Mouse (Mus musculus): ENCODE data around the gene Myo18b. TPM values are rescaled to one million over a fixed set of nuclear protein-coding genes. Genes with fewer than 3 reads are reported as not detected.

Gene Myo18b
- total RNA-seq, 1 experiment = 2.3 TPM

GRCm38 (mm10) chr5:112693286-112693849 lies 202.8 kb downstream of the Myo18b start:
- in situ Hi-C loops (cut with MboI; ENCODE audit: low sequenced_read_pairs in 2 of 2, unreplicated experiment in 2 of 2) = no loop called here
- TF ChIP-seq CHD2 (IDR thresholded peaks at IDR 0.05; ENCODE audit: low read depth, low read length) (no peak), HCFC1 (IDR thresholded peaks at IDR 0.05; ENCODE audit: borderline replicate concordance, insufficient read depth, low read length) (no peak), ZC3H11A (IDR thresholded peaks at IDR 0.05; ENCODE audit: borderline replicate concordance, low read depth, low read length) (no peak), ZNF384 (IDR thresholded peaks at IDR 0.05; ENCODE audit: low read depth, low read length) (no peak), MAFK (IDR thresholded peaks at IDR 0.05; ENCODE audit: insufficient read depth, low read depth, low read length) (no peak)
- Histone ChIP-seq H3K4me3 (ENCODE audit: insufficient read depth in 1 of 2, low read depth in 1 of 2, low read length in 2 of 2, poor library complexity in 1 of 2, severe bottlenecking in 1 of 2) (no peak overlapping the region), H3K27ac (ENCODE audit: insufficient read depth, low read depth, low read length, poor library complexity, severe bottlenecking) (no peak overlapping the region), H3K9ac (ENCODE audit: insufficient read depth, low read depth, low read length, poor library complexity, severe bottlenecking) (no peak overlapping the region), H3K36me3 (ENCODE audit: control insufficient read depth, insufficient read depth, low read length, poor library complexity, severe bottlenecking) (no peaks in the 10 kb centered on the region), H3K9me3 (ENCODE audit: control insufficient read depth, insufficient read depth, low read depth, low read length) (no peaks in the 10 kb centered on the region), H3K4me1 (ENCODE audit: control insufficient read depth in 2 of 2, insufficient read depth in 2 of 2, low read length in 2 of 2, poor library complexity in 1 of 2) (no peaks in the 10 kb centered on the region)
- no peak for DNase-seq (ENCODE audit: low read depth, low spot score)

- no peak for DNase-seq (ENCODE audit: low read depth, low spot score)
- H3K4me1 ChIP-seq (ENCODE audit: control insufficient read depth in 2 of 2, insufficient read depth in 2 of 2, low read length in 2 of 2, poor library complexity in 1 of 2) = peaks cover 0 to 6% of the 10 kb centered on the region in 2 experiments; a peak in 1 of 4 replicates
- H3K36me3 ChIP-seq (ENCODE audit: control insufficient read depth, insufficient read depth, low read length, poor library complexity, severe bottlenecking) = no peaks in the 10 kb centered on the region
- no peaks in the 10 kb centered on the region for H3K9me3 ChIP-seq (ENCODE audit: control insufficient read depth, insufficient read depth, low read depth, low read length)
- TF ChIP-seq CHD2 (IDR thresholded peaks at IDR 0.05; ENCODE audit: low read depth, low read length) (no peak), HCFC1 (IDR thresholded peaks at IDR 0.05; ENCODE audit: borderline replicate concordance, insufficient read depth, low read length) (no peak), ZC3H11A (IDR thresholded peaks at IDR 0.05; ENCODE audit: borderline replicate concordance, low read depth, low read length) (no peak), MAFK (IDR thresholded peaks at IDR 0.05; ENCODE audit: insufficient read depth, low read depth, low read length) (no peak), ZNF384 (IDR thresholded peaks at IDR 0.05; ENCODE audit: low read depth, low read length) (no peak)
- H3K4me3 ChIP-seq (ENCODE audit: insufficient read depth in 1 of 2, low read depth in 1 of 2, low read length in 2 of 2, poor library complexity in 1 of 2, severe bottlenecking in 1 of 2) = peak overlapping the region in 1 of 2 experiments; percentile 58; a peak in 2 of 4 replicates
- in situ Hi-C loops (cut with MboI; ENCODE audit: low sequenced_read_pairs in 2 of 2, unreplicated experiment in 2 of 2) = no loop called here
- no peak overlapping the region for H3K27ac ChIP-seq (ENCODE audit: insufficient read depth, low read depth, low read length, poor library complexity, severe bottlenecking)
- no peak overlapping the region for H3K9ac ChIP-seq (ENCODE audit: insufficient read depth, low read depth, low read length, poor library complexity, severe bottlenecking)
These were observed 208.9 kb downstream of the Myo18b start for GRCm38 (mm10) chr5:112687100-112687818.

GRCm38 (mm10) chr5:112686309-112687099 lies 209.7 kb downstream of the Myo18b start:
- Histone ChIP-seq H3K4me1 (ENCODE audit: control insufficient read depth in 2 of 2, insufficient read depth in 2 of 2, low read length in 2 of 2, poor library complexity in 1 of 2) (peaks cover 0 to 7% of the 10 kb centered on the region in 2 experiments; a peak in 1 of 4 replicates), H3K27ac (ENCODE audit: insufficient read depth, low read depth, low read length, poor library complexity, severe bottlenecking) (no peak overlapping the region), H3K4me3 (ENCODE audit: insufficient read depth in 1 of 2, low read depth in 1 of 2, low read length in 2 of 2, poor library complexity in 1 of 2, severe bottlenecking in 1 of 2) (peak overlapping the region in 1 of 2 experiments; percentile 58; a peak in 2 of 4 replicates), H3K9me3 (ENCODE audit: control insufficient read depth, insufficient read depth, low read depth, low read length) (no peaks in the 10 kb centered on the region), H3K9ac (ENCODE audit: insufficient read depth, low read depth, low read length, poor library complexity, severe bottlenecking) (no peak overlapping the region), H3K36me3 (ENCODE audit: control insufficient read depth, insufficient read depth, low read length, poor library complexity, severe bottlenecking) (no peaks in the 10 kb centered on the region)
- TF ChIP-seq CHD2 (IDR thresholded peaks at IDR 0.05; ENCODE audit: low read depth, low read length) (no peak), ZNF384 (IDR thresholded peaks at IDR 0.05; ENCODE audit: low read depth, low read length) (no peak), ZC3H11A (IDR thresholded peaks at IDR 0.05; ENCODE audit: borderline replicate concordance, low read depth, low read length) (no peak), MAFK (IDR thresholded peaks at IDR 0.05; ENCODE audit: insufficient read depth, low read depth, low read length) (no peak), HCFC1 (IDR thresholded peaks at IDR 0.05; ENCODE audit: borderline replicate concordance, insufficient read depth, low read length) (no peak)
- DNase-seq (ENCODE audit: low read depth, low spot score) = peak; percentile 51
- in situ Hi-C loops (cut with MboI; ENCODE audit: low sequenced_read_pairs in 2 of 2, unreplicated experiment in 2 of 2) = no loop called here

- in situ Hi-C loops (cut with MboI; ENCODE audit: low sequenced_read_pairs in 2 of 2, unreplicated experiment in 2 of 2) = no loop called here
- TF ChIP-seq ZC3H11A (IDR thresholded peaks at IDR 0.05; ENCODE audit: borderline replicate concordance, low read depth, low read length) = no peak
- TF ChIP-seq MAFK (IDR thresholded peaks at IDR 0.05; ENCODE audit: insufficient read depth, low read depth, low read length) = no peak
- no peak for TF ChIP-seq HCFC1 (IDR thresholded peaks at IDR 0.05; ENCODE audit: borderline replicate concordance, insufficient read depth, low read length)
- no peak for TF ChIP-seq CHD2 (IDR thresholded peaks at IDR 0.05; ENCODE audit: low read depth, low read length)
- TF ChIP-seq ZNF384 (IDR thresholded peaks at IDR 0.05; ENCODE audit: low read depth, low read length) = no peak
- H3K9me3 ChIP-seq (ENCODE audit: control insufficient read depth, insufficient read depth, low read depth, low read length) = no peaks in the 10 kb centered on the region
- no peak overlapping the region for H3K4me3 ChIP-seq (ENCODE audit: insufficient read depth in 1 of 2, low read depth in 1 of 2, low read length in 2 of 2, poor library complexity in 1 of 2, severe bottlenecking in 1 of 2)
- no peaks in the 10 kb centered on the region for H3K36me3 ChIP-seq (ENCODE audit: control insufficient read depth, insufficient read depth, low read length, poor library complexity, severe bottlenecking)
- H3K27ac ChIP-seq (ENCODE audit: insufficient read depth, low read depth, low read length, poor library complexity, severe bottlenecking) = no peak overlapping the region
- H3K9ac ChIP-seq (ENCODE audit: insufficient read depth, low read depth, low read length, poor library complexity, severe bottlenecking) = no peak overlapping the region
- peaks cover 0 to 2% of the 10 kb centered on the region in 2 experiments; a peak in 1 of 4 replicates for H3K4me1 ChIP-seq (ENCODE audit: control insufficient read depth in 2 of 2, insufficient read depth in 2 of 2, low read length in 2 of 2, poor library complexity in 1 of 2)
- DNase-seq (ENCODE audit: low read depth, low spot score) = no peak
These were observed 216.9 kb downstream of the Myo18b start for GRCm38 (mm10) chr5:112679251-112679650.

Measured in ES-E14 (cell line).